Mouse (Mus musculus): ENCODE measurements around the gene Csf3.

DNA sequence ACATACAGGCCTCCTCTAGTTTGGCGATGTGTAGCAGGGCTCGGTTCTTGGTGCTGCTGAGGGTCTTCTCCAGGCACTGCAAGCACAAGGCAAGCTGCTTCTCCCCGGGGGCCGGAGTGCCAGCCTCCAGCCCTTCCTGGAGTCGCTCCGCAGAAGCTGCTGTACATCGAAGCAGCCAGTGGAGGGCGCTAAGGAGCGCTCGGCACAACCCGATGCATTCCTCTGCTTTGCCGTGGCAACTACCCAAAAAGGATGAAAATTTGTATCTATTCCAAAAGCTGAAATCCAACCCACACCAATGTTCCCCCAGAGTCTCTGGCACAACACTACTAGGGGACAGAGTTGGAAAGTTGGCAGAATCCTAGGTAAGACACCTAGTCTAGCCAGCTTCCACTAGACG lies 16.8 kb downstream of the Csf3 start:
- TF ChIP-seq CTCF (IDR thresholded peaks at IDR 0.05; ENCODE audit: control insufficient read depth, insufficient read depth, low read length) (peak; percentile 70), POLR2A (IDR thresholded peaks at IDR 0.05; ENCODE audit: borderline replicate concordance, control insufficient read depth, low read depth, low read length) (no peak)
